Mouse (Mus musculus) fibroblast of lung, adult 2 months (primary cell): ENCODE measurements around the gene E330034G19Rik.
"Not testable (repeated sequence)": the region's sequence is repeated elsewhere in the genome, so short reads cannot be mapped to it uniquely, and the experiment has no call there.

ENCODE experiments used
- DNase-seq: peaks from one replicate; pipeline ENCODE4 v3.0.0-alpha.2; 2011; ENCODE audit warnings: low read depth

E330034G19Rik gene

GRCm38 (mm10) chr14:24347007-24347406 lies 54.0 kb downstream of the E330034G19Rik start:
- DNase-seq: not testable (repeated sequence)

DNA sequence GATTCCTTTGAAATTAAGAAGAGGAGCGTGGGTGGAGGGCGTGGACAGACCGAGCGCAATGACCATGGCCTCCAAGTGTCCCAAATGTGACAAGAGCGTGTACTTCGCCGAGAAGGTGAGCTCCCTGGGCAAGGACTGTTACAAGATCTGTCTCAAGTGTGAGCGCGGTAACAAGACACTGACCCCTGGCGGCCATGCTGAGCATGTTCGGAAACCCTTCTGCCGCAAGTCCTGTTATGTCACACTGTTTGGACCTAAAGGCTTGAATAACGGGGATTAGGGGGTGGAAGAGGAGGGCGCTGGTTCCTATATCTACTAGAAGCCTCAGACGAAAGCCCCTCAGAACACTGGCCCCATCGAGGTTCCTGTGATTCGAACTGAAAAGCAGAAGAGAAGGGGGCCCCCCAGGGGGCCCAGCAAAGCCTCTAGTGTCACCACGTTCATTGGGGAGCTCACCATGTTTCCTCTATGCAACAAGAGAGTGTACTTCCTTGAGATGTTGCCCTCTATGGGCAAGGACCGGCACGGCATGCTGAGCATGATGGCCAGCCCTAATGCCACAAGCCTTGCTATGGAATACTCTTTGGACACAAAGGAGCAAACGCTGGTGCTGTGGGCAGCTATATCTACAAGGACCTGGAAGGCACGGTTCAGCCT lies 65.4 kb downstream of the E330034G19Rik start:
- DNase-seq: peak; percentile 17
